Mouse (Mus musculus) cerebellum, adult 18-20 months (tissue): ENCODE measurements around the gene Plekhg1.

Experiments used
- DNase-seq, 2 experiments: peaks; one replicate each; pipeline ENCODE4 v3.0.0; 2021

The Plekhg1 gene

DNA sequence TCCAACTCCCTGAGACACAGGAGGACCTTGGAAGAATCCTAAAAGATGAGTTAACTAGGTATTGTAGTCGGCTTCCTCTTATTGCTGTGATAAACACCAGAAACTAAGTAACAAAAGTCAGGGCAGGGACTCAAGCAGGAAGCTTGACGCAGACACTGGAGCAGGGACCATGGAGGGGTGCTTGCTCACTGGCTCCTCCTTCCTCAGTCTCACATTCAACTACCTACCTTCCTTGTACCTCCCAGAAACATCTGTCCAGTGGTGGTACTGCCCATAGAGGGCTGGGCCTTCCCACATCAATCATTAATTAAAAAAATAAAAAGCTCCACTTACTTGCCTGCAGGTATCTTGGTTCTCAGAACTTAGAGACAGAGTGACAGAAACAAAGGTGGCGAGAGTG, 152.2 kb downstream of the Plekhg1 start:
- no peak for DNase-seq

DNA sequence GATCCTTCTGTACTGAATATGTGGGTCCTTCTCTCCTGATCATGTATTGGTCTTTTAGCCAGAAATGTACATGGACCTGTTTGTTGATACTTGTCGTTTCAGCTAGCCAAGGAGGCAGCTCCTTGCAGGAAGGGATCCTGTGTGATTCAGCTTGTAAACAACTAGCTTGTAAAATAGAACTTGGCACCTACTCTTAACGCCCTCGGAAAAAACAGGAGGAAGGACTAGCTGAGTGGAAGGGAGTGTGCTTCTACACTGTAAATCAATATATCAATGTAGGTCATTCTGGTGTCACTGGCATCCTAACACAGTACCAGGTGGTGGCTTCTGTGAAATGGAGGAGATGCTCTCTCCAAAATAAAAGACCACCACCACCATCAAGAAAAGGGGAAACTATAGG, 157.9 kb downstream of the Plekhg1 start:
- no peak for DNase-seq

GRCm38 (mm10) chr10:3900416-3900956, 160.3 kb downstream of the Plekhg1 start:
- DNase-seq: no peak

- no peak for DNase-seq
Measured at GRCm38 (mm10) chr10:3905747-3906146, 165.6 kb downstream of the Plekhg1 start.

GRCm38 (mm10) chr10:3914104-3914503, 173.9 kb downstream of the Plekhg1 start:
- DNase-seq: no peak

- DNase-seq: no peak
Measured at GRCm38 (mm10) chr10:3920368-3921152, 180.4 kb downstream of the Plekhg1 start.

DNA sequence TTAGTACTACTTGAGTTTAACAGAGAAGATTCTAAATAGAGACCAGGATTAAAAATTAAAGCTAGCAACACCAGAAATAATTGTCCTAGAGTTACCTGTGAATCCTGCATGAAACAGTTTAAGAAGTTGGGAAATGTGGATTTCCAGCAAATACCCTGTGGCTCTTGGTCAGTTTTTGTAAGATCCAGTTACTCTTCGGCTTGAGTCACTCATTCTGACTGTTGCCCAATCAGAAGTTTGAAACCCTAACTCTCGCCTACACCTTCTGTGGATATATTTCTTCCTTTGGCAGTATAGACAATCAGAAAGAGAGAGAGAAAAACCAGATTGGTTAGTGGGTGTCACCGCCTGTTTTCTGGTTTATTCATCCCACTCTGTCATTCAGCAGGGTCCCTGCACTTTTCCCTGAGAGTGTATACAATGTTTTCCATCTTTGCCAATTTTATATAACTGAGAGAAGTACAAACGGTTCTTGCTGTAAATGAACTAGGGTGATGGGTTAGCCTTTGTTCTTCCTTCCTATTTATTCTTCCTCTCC, 187.9 kb downstream of the Plekhg1 start:
- no peak for DNase-seq

GRCm38 (mm10) chr10:3931831-3932230, 191.7 kb downstream of the Plekhg1 start:
- DNase-seq: peak in 1 of 2 experiments; percentile 12

DNA sequence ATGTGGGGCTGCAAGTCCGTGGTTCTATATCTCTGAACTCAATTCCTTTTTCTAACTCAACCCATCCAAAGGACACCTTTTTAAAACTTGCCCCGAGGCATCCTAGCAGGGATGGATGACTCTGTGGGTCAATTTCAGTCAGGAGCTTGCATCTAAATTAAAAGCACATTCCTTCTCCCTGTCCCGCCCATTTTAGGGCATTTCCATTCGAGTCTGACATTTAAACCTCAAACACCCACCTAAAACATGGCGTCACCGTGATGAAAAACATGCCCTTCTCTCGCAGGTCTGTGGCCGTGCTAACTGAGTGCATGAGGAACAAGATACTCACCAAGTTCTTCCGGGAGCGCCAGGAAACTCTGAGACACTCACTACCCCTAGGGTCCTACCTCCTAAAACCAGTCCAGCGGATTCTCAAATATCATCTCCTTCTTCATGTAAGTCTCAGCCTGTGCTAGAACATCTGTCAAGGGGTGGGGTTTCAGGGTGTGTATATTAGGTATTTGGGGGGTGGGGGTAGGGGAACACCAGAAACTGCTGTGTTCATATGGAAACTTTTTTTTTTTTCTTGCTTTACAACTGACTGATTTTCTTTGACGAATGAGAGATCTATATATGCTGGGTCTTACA, 193.3 kb downstream of the Plekhg1 start:
- DNase-seq: no peak

GRCm38 (mm10) chr10:3936864-3937263, 196.7 kb downstream of the Plekhg1 start:
- no peak for DNase-seq

DNA sequence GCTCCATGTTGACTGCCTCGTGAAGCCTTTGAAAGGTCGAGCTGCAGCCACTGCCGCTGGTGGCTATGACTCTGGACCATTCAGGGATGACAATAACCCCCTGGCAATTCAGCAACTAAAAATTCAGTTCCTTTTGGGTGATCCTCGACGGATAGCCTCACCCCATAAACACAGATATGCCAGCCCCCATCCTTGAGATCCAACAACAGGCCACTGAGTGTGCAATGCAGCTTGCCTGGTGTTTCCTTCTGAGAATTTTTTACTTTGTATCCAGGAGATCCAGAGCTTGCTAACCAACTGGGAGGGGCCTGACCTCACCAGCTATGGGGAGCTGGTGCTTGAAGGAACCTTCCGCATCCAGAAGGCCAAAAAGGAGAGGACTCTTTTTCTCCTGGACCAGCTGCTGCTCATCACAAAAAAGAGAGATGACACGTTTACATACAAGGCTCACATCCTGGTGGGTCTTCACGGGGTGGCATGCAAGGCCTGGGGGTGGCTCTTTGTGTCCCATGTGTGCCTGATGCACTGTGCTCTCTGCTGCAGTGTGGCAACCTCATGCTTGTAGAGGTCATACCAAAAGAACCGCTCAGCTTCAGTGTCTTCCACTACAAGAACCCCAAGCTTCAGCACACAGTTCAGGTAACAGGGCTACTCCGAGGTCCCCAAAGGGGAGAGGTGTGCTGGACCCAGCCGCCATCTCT, 199.9 kb downstream of the Plekhg1 start:
- DNase-seq: no peak

GRCm38 (mm10) chr10:3940596-3940975, 200.4 kb downstream of the Plekhg1 start:
- no peak for DNase-seq

GRCm38 (mm10) chr10:3941054-3941757, 201.0 kb downstream of the Plekhg1 start:
- no peak for DNase-seq

DNA sequence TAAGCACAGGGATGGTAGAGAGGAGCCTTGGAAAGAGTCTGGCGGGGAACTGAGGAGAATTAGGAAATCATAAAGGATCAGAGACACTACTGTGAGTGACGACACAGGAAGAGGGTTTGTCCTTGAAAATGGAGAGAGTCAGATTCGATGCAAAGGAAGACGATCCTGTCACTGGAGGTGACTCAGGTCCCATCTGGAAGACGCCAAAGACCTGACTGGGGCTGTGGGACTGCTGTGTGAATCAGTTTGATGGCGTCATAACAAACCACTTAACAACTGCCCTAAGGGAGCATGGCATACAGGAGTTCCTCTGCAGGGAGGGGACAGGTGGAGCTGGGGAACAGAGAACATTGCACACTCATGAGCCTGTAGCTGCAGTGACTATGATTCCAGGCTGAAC, 202.1 kb downstream of the Plekhg1 start:
- DNase-seq: no peak

DNA sequence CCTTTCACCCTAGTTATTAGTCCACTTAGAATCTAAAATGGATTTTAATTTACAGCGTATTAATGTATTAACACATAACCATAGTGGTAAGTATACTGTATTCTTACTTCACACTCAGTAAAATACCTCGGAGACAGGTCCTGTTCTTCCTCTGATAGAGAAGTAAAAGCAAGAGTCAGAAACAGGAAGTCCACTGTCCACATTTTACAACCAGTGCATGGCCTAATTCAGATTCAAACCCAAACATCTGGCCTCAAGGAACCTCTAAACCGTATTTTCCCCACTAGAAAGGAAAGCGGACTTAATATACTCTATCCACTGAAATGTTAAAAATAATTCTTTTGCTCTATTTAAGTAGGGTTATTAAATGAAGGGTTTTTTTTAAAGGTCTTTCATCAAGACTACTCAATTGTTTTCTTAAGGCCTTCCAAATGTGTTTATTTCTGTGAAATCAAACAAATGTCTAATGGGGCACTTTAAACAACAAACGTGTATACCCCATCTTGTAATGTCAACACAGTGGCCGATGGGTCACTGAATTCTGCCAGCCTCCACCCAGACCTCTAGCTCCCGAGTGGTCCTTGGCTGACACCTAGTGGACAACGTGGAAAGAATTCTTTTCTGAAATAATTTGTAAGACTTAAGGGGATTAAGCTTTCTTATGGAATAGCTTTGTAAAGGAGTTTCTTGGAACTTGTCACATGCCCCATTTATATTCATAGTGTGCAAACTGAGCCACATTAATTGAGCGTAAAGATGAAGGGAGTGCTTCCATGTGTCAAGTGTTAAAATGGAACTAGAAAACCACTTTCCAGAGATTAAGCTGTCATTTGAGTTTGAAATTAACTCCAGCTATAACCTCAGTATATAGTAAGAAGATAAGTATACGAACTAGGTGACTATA, 203.6 kb downstream of the Plekhg1 start:
- DNase-seq: peak; percentile 70 to 75

- DNase-seq: no peak
Measured at GRCm38 (mm10) chr10:3946871-3947270, 206.7 kb downstream of the Plekhg1 start.

DNA sequence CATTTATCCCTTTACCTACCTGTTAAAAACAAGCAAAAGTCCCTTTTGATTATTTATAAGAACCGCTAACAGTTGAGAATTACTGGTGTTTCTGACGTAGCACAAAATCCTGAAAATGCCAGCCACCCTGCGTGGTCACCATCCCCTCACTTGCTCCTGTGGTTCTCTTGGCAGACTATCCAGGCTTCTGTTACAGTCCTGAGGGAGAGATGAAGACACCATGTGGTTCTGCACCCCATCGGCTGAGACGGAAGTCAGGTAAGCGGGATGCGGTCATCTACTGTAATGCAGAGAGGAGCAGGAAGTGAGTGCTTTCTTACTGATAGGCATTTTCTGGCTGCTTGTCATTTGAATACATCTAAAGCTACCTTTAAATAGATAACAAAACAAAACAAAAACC, 207.2 kb downstream of the Plekhg1 start:
- no peak for DNase-seq

- no peak for DNase-seq
Measured at GRCm38 (mm10) chr10:3949306-3949705, 209.1 kb downstream of the Plekhg1 start.

DNA sequence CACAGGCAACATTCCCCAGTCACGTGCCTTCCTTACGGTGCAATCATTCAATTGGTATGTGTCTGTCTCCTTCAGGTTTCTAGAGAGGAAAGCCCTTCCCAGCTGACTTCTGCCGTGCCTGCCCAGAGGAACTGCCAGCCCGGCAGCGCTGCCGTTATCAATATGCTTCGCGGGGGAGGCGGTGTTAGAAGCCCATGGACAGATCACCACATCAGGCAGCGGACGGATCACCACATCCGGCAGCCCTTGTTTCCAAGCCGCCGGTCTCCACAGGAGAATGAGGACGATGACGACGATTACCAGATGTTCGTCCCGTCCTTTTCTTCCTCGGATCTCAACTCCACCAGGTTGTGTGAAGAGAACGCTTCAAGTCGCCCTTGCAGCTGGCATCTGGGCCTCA, 216.3 kb downstream of the Plekhg1 start:
- DNase-seq: no peak

DNA sequence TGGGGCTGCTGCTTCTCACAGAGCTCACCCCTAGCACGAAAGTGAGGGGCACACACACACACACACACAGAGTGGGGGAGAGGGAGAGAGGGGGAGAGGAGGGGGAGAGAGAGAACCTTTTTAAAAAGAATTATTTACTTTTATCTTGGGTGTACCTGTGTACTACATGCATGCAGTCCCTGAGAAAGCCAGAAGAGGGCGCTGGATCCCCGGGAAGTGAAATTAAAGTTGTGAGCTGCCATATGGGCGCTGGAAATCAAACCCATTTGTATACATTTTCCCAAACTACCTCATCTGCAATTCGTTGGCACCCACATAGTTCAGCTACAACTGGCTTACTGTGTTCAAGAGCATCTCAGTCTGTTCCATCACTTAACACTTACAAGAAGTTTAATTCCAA, 218.4 kb downstream of the Plekhg1 start:
- DNase-seq: no peak

GRCm38 (mm10) chr10:3969026-3969425, 228.9 kb downstream of the Plekhg1 start:
- no peak for DNase-seq

DNA sequence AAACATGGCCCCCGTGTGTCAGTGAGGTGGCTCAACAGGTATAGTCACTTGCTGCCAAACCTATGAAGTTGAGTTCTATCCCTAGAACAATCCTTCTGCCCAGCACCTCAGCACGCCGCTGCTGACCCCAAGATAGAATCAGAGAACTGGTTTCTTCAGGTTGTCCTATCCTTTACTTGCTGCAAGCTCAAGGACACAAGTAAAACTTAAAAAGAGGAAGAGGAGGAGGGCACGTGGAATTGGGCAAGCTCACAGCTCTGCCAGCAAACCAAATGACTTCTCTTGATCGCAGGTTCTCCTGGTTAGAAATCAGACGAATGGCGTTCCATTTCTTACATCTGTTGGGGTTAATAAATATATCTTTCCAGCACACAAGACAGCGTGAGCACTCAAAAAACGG, 232.1 kb downstream of the Plekhg1 start:
- DNase-seq: no peak
